In the genomic region with DNA sequence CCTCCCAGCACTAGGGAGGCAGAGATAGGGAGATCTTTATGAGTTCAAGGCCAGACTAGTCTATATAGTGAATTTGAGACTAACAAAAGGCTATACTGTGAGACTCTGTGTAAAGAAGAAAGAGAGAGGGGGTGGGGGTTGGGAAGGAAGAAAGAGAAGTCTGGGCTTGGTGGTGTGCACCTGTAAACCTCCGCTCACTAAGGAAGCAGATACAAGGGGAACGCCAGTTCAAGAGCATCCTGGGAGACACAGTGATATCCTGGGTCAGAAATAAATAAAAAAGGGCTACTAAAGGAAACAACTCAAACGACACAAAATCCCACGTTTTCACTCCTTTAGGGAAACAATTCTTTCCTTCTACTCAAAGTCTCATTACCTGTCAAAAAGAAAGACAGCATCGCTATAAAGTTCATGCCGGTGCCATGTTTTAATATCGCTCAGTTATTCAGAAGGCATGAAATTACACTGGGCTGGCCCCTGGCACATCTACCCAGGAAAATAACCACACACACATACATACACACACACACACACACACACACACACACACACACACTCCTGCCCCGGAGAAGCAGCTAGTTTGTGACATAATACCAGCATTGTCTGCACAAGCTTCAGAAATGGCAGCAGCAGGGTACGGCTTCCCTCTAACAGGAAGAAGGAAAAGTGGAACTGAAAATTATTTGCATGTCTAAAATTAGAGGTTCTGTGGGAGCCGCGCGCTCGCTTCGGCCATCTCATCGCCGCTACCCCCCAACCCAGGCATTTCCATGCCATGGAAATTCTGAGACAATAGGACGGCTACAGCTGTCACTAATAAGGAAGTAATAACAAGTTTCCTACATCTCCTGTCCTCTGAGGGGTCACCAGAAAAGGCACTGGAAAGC, we compare ENCODE assay signal across 8 mouse cellular contexts. TPM values are rescaled to one million over a fixed set of nuclear protein-coding genes. Genes with fewer than 3 reads are reported as not detected.
A peak's percentile ranks its signal among the peaks of the same experiment; 100 is the strongest.
DNase-seq lines count a peak whose midpoint lies in the region.

No protein-coding gene starts in this region.

- DNase-seq in left cerebral cortex, adult 18-20 months (ENCODE audit: low spot score in 2 of 2): peak; percentile 13 to 55
- DNase-seq in left cerebral cortex, adult 11 months (ENCODE audit: low spot score): no peak
- peak; percentile 51 to 52 for DNase-seq in cerebellum, postnatal 25 days
- peak; percentile 26 to 31 for DNase-seq in heart, postnatal 14 days
- DNase-seq in lung, postnatal 25 days (ENCODE audit: low spot score): peak; percentile 26
- no peak for DNase-seq in urinary bladder, postnatal 4 days (ENCODE audit: low spot score in 2 of 2)
- no peak for DNase-seq in urinary bladder, adult 2 months (ENCODE audit: low spot score)
- DNase-seq in ovary, postnatal 36 days (ENCODE audit: low spot score): no peak

- intact Hi-C loops in heart, postnatal 14 days (cut with DNase I): no loop called here

RNA-seq across cellular contexts. Expression of a gene that starts 6.6 kb away (rescaled TPM):
- 100 to 1,000 TPM in 1 of 2 experiments, 10 to 100 TPM in 1; 99.3 to 104 TPM for total RNA-seq in left cerebral cortex, adult 18-20 months (2021)
- 1 to 10 TPM; 9.0 to 9.1 TPM for total RNA-seq in heart, postnatal 14 days (2021)
- 7.1 and 10.1 TPM in 2 replicates for polyA plus RNA-seq in urinary bladder, adult 2 months (2012; rRNA removed)

Comparison
In these comparisons a context has a peak if more than half of its experiments do, and no peak if none do; other contexts are left out.
1. DNase-seq: peak in left cerebral cortex, adult 18-20 months (2 of 2), cerebellum, postnatal 25 days (2 of 2), heart, postnatal 14 days (2 of 2) and lung, postnatal 25 days (single experiment); none in left cerebral cortex, adult 11 months (single experiment), urinary bladder, postnatal 4 days (0 of 2), urinary bladder, adult 2 months (single experiment) and ovary, postnatal 36 days (single experiment).
2. RNA of a gene that starts 6.6 kb away (total RNA-seq): 99.3 to 104 TPM in left cerebral cortex, adult 18-20 months; 9.0 to 9.1 TPM in heart, postnatal 14 days; every median in the first group is over 4 times any median in the second.